Mouse (Mus musculus): ENCODE measurements around the gene Bax.
A peak's percentile ranks its signal among the peaks of the same experiment; 100 is the strongest.
"Not testable (repeated sequence)": the region's sequence is repeated elsewhere in the genome, so short reads cannot be mapped to it uniquely, and the experiment has no call there.

Bax gene

DNA sequence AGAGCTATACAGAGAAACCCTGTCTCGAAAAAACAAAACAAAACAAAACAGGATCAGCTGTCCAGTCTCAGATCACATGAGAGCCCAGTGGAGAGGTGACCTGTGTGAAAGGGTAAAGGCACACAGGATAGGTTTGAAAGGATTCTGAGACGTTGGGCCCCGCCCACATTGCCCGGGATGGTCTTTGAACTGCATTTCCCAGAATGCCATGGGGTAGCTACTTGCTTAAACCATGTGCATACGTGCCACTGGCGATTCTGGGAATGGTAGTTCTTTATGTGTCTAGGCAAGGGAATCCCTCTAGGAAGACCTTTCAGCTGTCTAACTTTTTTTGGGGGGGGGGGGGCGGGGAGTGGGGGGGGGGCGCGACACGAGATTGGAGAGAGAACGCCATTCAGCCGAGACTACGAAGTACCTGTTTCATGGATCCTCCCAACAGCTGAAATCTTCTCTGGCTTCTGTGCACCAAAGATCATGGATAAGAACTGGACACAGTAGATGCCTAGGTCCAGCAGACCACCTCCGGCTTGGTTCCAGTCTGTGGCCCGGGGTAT is 14.8 kb upstream of the Bax start, which contains the start of gene Tulp2:
Gene Tulp2 (plus strand): TSS at position 504 of the 554 bp plus-strand sequence.
- no peak for DNase-seq (ENCODE audit: low read depth, low spot score)

DNA sequence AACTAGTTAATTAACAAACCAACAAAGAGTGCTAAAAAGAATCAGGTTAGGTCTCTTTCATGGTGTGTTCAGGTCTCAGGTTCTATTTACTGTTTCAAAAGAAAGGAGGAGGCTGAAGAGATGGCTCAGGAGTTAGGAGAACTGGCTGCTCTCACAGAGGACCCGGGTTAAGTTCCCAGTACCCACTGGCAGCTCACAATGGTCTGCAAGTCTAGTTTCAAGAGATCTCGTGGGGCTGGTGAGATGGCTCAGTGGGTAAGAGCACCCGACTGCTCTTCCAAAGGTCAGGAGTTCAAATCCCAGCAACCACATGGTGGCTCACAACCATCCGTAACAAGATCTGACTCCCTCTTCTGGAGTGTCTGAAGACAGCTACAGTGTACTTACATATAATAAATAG is 13.6 kb upstream of the Bax start:
- not testable (repeated sequence) for DNase-seq (ENCODE audit: low read depth, low spot score)

DNA sequence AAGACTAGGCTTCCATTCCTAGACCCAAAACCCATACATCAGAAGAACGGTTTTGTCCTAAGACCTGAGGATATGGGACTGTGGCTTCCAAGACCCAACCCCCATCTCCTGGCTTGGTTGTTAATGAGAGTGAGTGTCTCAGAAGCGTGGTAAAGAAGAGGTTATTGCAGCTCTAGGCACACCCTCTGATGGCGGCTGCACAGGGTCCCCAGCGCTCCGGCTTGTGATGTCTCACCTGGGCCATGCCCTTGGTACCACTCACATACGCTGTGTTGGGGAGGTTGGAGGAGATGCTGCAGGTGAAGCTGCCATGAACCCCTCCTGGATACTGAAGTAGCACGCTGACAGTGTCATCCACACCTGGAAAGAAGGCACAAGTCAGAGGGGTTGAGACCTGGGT is 12.1 kb upstream of the Bax start:
- no peak for DNase-seq (ENCODE audit: low read depth, low spot score)

- no peak for DNase-seq (ENCODE audit: low read depth, low spot score)
Observed at GRCm38 (mm10) chr7:45477003-45477402, 10.3 kb upstream of the Bax start.

- no peak for DNase-seq (ENCODE audit: low read depth, low spot score)
Observed at GRCm38 (mm10) chr7:45476453-45476852, 9.8 kb upstream of the Bax start.

DNA sequence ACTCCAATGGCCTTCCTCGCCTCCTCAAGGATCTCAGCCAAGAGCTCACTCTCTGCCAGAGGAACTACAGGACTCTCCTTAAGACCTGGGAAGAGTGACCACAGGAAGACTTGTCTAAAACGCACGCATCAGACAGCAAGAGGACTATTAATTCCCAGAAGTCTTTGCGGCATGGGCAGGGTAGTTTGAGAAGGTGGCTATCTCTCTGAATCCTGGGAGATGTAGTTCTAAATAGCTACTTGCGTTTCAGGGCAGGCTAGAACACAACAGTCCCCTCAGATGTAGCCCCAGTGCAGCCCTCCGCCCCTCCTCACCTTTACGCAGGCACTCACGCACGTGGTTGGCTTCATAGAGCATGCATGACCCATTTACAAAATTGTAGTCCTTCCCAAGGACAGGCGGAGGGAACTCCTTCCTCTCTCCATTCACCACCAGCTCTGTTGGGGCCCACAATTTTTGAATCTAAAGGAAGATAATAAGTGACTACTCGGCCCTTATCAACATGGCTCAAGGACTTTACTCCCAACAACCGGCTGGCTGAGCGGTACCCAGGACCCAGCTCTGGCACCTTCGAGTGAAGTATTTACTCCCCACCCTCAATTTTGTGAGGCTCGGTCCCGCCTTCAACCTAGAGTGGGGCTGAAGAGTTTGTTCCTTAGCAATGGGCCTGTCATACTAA is 8.7 kb upstream of the Bax start:
- DNase-seq (ENCODE audit: low read depth, low spot score): no peak

- no peak for DNase-seq (ENCODE audit: low read depth, low spot score)
Observed at GRCm38 (mm10) chr7:45470869-45471268, 4.2 kb upstream of the Bax start.

- no peak for DNase-seq (ENCODE audit: low read depth, low spot score)
Observed at GRCm38 (mm10) chr7:45467090-45467670, 482 bp upstream of the Bax start.

DNA sequence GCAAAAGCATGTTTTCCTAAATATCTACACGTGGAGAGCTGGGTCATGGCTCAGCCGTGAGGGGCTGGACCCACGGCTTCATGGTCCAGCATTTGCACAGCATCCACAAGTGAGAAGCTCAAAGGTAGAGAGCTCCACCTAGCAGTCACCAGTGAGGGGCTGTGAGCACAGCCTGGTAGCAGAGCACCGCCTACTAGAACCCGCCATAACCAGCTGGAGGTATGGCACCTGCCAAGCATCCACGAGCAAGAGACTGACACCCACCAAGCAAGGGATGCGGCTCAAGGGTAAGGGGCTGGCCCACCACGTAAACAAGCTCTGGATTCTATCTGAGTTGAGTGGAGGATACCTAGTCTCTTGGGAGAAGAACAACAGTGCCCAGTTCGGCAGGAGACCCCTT is 1.1 kb downstream of the Bax start:
- no peak for DNase-seq (ENCODE audit: low read depth, low spot score)

GRCm38 (mm10) chr7:45465112-45465511 is 1.6 kb downstream of the Bax start:
- DNase-seq (ENCODE audit: low read depth, low spot score): no peak

DNA sequence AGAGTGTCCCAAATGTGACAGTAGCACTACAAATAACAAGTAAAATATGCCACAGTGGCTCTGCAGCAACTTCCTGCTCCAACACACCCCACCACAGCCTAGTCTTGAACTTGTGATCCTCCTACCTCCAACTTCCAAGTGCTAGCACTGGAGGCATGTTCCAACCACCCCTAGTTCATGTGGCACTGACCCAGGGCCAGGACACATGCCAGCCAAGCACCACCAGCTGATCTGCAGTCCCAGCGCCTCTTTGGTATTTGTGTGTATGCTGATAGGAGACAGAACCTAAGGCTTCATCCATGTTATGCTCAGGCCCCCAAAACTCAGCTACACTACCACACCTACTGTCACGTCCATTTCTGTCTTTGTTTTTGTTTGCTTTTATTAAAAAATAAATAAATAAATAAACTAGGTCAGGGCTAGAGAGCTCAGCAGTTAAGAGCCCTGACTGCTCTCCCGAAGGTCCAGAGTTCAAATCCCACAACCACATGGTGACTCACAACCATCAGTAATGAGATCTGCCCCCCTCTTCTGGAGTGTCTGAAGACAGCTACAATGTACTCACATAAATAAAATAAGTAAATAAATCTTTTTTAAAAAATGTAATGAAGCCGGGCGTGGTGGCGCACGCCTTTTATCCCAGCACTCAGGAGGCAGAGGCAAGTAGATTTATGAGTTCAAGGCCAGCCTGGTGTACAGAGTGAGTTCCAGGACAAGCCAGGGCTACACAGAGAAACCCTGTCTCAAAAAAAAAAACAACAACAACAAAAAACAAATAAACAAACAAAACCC is 2.5 kb downstream of the Bax start:
- DNase-seq (ENCODE audit: low read depth, low spot score): no peak

- not testable (repeated sequence) for DNase-seq (ENCODE audit: low read depth, low spot score)
Observed at GRCm38 (mm10) chr7:45462868-45463267, 3.8 kb downstream of the Bax start.

- DNase-seq (ENCODE audit: low read depth, low spot score): no peak
Observed at GRCm38 (mm10) chr7:45462325-45462724, 4.4 kb downstream of the Bax start.

DNA sequence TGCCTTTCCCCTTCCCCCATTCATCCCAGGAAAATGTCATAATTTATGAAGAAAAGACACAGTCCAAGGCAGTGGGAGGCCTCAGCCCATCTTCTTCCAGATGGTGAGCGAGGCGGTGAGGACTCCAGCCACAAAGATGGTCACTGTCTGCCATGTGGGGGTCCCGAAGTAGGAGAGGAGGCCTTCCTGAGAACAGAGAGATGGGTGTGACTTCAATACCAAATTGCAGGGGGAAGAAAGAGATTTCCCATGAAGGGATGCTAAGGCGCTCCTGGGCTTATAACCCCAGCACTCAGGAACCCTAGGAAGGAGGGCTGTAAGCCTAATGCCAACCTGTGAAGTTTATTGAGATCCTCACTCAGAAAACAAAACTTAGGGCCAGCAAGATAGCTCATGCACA is 4.9 kb downstream of the Bax start:
- no peak for DNase-seq (ENCODE audit: low read depth, low spot score)

GRCm38 (mm10) chr7:45461326-45461725 is 5.4 kb downstream of the Bax start:
- no peak for DNase-seq (ENCODE audit: low read depth, low spot score)

DNA sequence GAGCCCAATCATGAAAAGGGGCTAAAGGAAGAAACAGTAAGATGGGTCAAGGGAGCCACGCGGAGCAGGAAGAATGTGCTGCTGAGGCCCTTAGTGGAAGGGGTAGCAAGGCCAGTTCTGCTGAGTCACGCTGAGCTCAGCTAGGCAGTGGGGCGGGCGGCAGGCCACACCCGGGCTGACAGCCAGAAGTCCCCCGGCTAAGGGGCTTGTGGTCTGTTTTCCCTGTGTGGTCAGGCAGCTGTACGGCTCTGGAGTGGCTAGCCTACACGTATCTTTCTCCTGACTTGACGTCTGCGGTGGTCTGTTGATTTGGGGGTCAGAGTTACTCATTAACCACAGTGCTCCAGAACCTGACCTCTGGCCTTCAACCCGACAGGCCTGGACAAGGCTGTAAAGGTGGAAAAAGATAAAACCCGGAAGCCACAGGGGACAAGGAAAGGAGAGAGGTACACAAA is 5.8 kb downstream of the Bax start:
- DNase-seq (ENCODE audit: low read depth, low spot score): no peak

DNA sequence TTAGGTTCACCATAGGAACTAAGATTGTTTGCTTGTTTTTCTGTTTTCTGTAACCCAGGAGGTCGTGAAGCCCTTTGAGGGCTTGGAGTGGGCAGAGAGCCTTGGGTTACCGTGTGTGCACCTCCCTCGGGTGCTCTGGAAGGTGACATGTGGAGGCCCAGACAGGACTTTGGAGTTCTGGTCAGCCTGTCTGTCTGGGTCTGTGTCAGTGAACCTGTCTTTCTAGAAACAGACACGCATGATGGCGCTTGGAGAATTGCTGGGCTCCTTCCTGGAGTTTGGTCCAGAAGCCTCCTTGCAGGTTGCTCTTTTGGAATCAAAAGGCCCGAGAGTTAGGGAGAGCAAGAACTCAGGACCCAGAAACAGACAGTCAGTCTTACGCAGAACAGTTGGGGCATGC is 6.3 kb downstream of the Bax start:
- no peak for DNase-seq (ENCODE audit: low read depth, low spot score)

GRCm38 (mm10) chr7:45459564-45460140 is 7.0 kb downstream of the Bax start, which contains the start of gene Ftl1:
Gene Ftl1, minus strand, starts transcription at chr7:45459884.
- peak; percentile 97 for DNase-seq (ENCODE audit: low read depth, low spot score)

GRCm38 (mm10) chr7:45458748-45459563 is 7.7 kb downstream of the Bax start:
- DNase-seq (ENCODE audit: low read depth, low spot score): no peak

- no peak for DNase-seq (ENCODE audit: low read depth, low spot score)
Observed at GRCm38 (mm10) chr7:45457204-45458060, 9.3 kb downstream of the Bax start.

All from telencephalon, adult 2 months (tissue).